Mouse (Mus musculus): ENCODE measurements around the gene Hmg20b. TPM values are rescaled to one million over a fixed set of nuclear protein-coding genes. Genes with fewer than 3 reads are reported as not detected.

Gene Hmg20b
- polyA plus RNA-seq, 1 experiment from 2014 or later, result 97.9 TPM

DNA sequence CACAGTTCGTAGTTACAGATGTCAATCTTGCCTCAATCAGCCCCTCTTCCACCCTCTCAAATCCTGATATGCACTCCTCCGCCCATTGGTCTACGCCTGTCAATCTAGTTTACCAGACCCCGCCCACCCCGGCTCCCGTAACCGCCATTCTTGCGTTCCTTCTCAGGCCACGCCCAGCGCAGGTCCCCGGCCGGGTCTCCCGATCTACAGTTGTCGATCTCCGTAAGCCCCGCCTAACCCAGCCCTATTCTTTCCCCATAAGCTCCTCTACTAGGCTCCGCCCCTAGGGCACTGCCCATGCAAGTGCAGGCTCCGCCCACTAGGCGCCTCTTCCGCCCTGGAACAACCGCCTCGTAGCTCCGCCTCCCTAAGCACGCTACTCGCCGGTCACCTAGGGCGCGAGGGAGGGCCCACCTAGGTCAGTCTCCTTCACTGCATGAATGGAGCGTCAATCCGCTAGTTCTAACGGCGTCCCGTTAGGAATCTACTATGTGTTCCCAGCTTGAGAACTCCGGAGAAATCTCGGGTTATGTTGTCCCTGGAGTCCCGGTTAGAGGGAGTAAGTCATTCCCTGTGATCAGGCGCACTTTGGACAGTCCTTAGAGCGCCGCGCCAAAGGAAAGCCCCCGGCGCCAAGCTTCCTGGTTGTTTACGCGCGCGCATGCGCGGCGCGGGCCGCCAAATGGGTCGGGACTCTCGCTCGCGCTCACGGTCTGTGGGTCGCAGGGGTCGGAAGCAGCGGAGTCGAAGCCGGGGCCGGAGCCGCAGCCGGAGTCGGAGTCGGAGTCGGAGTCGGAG lies 29.5 kb downstream of the Hmg20b start, which contains the start of gene Cactin:
Gene Cactin (plus strand): TSS at position 554 of the 798 bp plus-strand sequence.
- H3K27ac ChIP-seq (replicated peaks), result peak within 1 kb of the TSS; percentile 85
- WGBS, result under 1% methylated on average over 68 of the region's 68 CpGs
- H3K27me3 ChIP-seq, result peaks cover 11% of the 10 kb centered on the region; the same call in 1 of the 2 replicates
- peak within 1 kb of the TSS; percentile 81 for H3K9ac ChIP-seq (replicated peaks)
- peaks cover 65% of the 10 kb centered on the region for H3K36me3 ChIP-seq
- no peaks in the 10 kb centered on the region for H3K9me3 ChIP-seq
- H3K4me3 ChIP-seq, result peak within 1 kb of the TSS; percentile 96
- peaks cover 38% of the 10 kb centered on the region for H3K4me1 ChIP-seq
- peak; percentile 91 for ATAC-seq (ENCODE audit: low FRiP score, low read depth)
- peak within 1 kb of the TSS; percentile 70 for H3K4me2 ChIP-seq (replicated peaks)

DNA sequence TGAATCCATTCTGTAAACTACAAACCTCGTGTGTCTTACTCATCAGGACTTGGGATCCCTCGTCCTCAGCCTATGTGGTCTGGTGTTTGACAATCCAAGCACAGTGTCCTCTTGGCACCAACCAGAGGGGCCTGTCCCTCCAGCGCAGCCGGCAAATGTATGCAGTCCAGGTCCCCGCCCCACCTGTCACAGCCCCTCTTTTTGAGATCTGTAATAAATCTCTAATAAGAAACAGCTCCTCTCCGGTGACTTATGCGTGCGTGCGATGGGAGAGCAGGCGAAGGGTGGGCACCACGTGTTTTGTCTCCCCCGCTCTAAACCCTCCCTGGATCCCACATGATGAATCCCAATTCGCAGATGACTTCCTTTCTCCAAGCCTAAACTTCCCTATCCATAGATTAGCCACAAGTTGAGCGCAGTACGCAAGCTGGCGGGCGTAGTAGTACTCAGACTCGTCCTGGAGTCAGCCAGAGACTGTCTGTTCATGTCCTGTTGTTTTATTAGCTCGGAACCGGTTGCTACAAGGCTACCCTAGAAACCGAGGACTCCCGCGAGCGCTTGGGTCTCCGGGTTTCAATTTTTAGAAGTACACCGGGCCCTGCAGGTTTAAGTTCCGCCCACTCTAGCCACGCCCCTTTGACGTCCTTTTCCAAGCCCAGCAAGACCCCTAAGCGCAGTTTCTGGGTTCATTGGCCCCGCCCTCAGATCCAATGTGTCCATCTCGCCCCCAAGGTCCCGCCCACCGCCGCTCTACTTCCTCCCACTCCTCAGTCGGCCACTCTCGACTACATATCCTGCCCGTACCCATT lies 30.3 kb downstream of the Hmg20b start:
- H3K4me1 ChIP-seq, result peaks cover 38% of the 10 kb centered on the region
- no peaks in the 10 kb centered on the region for H3K9me3 ChIP-seq
- peak overlapping the region; percentile 85 for H3K27ac ChIP-seq (replicated peaks)
- peak overlapping the region; percentile 61 for H3K9ac ChIP-seq (replicated peaks)
- peak; percentile 1; the same call in 1 of the 2 replicates for ATAC-seq (ENCODE audit: low FRiP score, low read depth)
- WGBS, result 2% methylated on average over 38 of the region's 38 CpGs
- peaks cover 64% of the 10 kb centered on the region for H3K36me3 ChIP-seq
- peak overlapping the region; percentile 70 for H3K4me2 ChIP-seq (replicated peaks)
- H3K4me3 ChIP-seq, result peak overlapping the region; percentile 96
- H3K27me3 ChIP-seq, result peaks cover 11% of the 10 kb centered on the region

DNA sequence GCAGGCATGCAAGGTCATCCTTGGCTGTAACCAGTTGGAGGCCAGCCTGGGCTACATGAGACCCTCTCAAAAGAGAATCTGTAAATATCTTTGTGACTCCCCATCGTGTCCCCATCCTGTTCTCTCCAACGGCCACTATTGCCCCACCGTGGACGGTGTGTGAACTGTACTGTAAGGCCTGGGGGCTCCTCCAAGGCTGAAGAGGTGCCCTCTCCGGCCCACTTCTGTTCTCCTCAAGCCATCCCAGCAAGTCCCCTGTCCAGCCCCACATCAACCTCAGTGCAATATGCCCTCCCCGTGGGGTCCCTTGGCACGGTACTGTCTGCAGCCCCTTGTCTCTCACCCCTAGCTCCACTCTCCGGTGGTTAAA lies 31.0 kb downstream of the Hmg20b start:
- peak overlapping the region; percentile 70 for H3K4me2 ChIP-seq (replicated peaks)
- peaks cover 64% of the 10 kb centered on the region for H3K36me3 ChIP-seq
- no peak for ATAC-seq (ENCODE audit: low FRiP score, low read depth)
- no peaks in the 10 kb centered on the region for H3K9me3 ChIP-seq
- H3K4me1 ChIP-seq, result peaks cover 38% of the 10 kb centered on the region
- H3K27me3 ChIP-seq, result peaks cover 11% of the 10 kb centered on the region
- H3K27ac ChIP-seq (replicated peaks), result peak overlapping the region; percentile 85
- WGBS, result 38% methylated on average over 8 of the region's 8 CpGs
- H3K9ac ChIP-seq (replicated peaks), result peak overlapping the region; percentile 61
- H3K4me3 ChIP-seq, result peak overlapping the region; percentile 96

DNA sequence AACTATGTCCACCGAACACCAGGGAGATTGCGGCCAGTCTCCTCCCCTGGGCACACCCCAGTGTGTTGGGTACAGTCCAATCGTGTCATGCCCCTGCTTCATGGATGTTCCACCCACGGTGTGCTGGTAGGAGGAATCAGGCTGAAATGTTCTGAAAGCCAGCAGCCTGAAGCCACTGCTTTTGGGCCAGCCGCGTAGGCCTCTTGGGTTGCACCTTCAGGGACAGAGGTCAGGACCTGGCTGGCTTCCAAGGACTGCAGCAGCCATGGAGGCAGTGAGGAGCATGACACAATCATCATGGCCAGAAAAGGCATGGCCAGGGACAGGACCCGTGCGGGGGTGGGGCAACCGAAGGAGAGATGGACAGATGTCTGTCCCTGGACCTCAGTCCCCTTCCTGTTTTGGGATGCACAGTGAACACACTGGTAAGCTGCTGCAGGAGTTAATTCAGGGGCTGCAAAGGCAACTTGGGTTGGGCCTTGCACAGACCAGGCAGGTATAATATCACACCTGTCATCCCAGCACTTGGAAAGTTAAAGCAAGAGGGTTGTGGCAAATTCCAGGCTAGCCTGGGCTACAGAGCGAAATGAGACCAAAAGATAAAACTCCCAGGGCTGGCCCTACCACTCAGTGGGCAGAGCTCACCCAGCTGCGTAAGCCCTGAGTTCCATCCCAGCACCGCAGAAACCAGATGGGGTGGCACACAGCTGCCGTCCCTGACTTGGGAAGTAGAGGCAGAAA lies 31.5 kb downstream of the Hmg20b start:
- Histone ChIP-seq H3K27ac (replicated peaks) (no peak overlapping the region; the same call in 1 of the 2 replicates), H3K9ac (replicated peaks) (peak overlapping the region; percentile 61; the same call in 1 of the 2 replicates), H3K36me3 (peaks cover 64% of the 10 kb centered on the region), H3K9me3 (no peaks in the 10 kb centered on the region), H3K4me3 (peak overlapping the region; percentile 96; the same call in 1 of the 2 replicates), H3K27me3 (peaks cover 11% of the 10 kb centered on the region), H3K4me2 (replicated peaks) (peak overlapping the region; percentile 70), H3K4me1 (peaks cover 38% of the 10 kb centered on the region)
- no peak for ATAC-seq (ENCODE audit: low FRiP score, low read depth)
- WGBS, result 94% methylated on average over 13 of the region's 13 CpGs

DNA sequence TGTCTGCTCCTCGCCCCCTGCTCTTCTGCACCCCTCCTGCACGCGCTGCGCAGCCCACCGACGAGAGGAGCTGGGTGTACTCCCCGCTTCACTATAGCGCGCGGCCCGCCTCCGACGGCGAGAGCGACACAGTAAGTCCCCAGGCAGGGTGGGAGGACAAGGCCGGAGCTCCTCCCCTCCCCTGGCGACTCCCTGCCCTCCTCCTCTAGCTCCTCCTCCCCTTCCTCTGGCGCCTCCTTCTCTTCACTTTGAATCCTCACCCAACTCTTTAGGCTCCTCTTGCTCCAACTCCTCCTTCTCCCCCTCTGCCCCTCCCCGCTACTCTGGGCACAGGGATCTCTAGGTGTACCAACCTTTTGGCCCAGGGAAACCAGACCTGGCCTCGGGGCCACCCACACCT lies 33.0 kb downstream of the Hmg20b start:
- H3K36me3 ChIP-seq, result peaks cover 64% of the 10 kb centered on the region
- peak overlapping the region; percentile 46 for H3K9ac ChIP-seq (replicated peaks)
- H3K4me3 ChIP-seq, result no peak overlapping the region
- peak overlapping the region; percentile 29 for H3K4me2 ChIP-seq (replicated peaks)
- peaks cover 35% of the 10 kb centered on the region for H3K4me1 ChIP-seq
- no peak for ATAC-seq (ENCODE audit: low FRiP score, low read depth)
- no peaks in the 10 kb centered on the region for H3K9me3 ChIP-seq
- 12% methylated on average over 19 of the region's 20 CpGs for WGBS
- no peak overlapping the region for H3K27ac ChIP-seq (replicated peaks)
- H3K27me3 ChIP-seq, result peaks cover 11% of the 10 kb centered on the region

DNA sequence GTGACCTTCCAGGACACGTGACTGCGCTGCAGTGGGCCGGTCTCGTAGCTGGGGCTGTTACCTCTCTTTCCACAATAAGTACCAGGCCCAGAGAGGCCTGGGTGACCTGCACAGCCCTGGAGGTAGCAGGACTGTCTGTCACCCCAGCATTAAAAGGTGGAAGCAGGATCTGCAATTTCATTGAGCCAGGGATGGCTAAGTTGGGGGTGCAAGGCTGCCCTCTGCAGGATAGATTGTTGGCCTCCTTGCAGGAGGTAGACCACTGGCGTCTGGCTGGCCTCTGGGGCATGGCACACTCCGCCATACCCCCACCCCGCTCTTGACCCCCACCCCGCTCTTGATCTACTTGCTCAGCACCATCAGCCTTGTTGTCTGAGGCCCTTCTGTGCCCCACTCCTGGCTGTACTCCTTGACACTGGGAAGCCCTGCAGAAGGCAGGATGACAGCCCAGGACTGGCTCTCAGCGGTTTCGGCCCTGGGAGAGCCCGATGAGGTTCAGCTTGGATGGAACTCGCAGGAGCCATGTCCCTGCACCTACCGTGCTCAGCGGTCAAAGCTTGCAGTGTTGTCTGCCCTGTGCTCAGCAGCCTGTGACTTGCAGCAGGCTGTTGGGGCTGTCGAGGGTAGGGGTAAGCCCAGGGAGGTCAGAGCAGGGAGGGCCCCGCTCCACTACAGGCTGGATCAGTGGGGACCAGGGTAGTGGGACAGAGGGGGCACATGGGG lies 33.8 kb downstream of the Hmg20b start:
- H3K27ac ChIP-seq (replicated peaks), result 0 out of 2 replicates have a peak overlapping the region, but pooled peaks have one; percentile 3
- H3K4me1 ChIP-seq, result peaks cover 27% of the 10 kb centered on the region
- H3K9me3 ChIP-seq, result no peaks in the 10 kb centered on the region
- H3K9ac ChIP-seq (replicated peaks), result peak overlapping the region; percentile 46
- peaks cover 71% of the 10 kb centered on the region for H3K36me3 ChIP-seq
- ATAC-seq (ENCODE audit: low FRiP score, low read depth), result no peak
- peak overlapping the region; percentile 29 for H3K4me2 ChIP-seq (replicated peaks)
- no peak overlapping the region for H3K4me3 ChIP-seq
- WGBS, result 33% methylated on average over 15 of the region's 16 CpGs
- H3K27me3 ChIP-seq, result peaks cover 11% of the 10 kb centered on the region

DNA sequence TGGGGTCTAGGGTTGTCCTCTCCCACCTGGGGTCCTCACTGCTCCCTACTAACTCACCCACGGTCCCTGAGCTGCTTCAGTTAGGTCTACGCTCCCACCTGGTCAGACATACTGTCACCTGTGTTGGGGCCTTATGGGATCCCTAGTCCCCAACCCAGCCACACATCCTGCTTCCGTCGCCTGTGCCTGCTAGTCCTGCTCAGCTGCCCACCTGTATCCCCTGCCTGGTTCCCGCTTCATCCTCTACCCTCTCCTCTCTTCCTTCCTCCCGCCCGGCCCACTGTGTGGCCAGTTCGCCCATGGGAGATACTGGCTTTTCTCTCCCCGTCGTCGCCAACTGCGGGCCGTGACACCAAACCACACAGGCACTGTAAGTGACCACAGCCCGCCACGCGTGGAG lies 34.7 kb downstream of the Hmg20b start:
- no peaks in the 10 kb centered on the region for H3K9me3 ChIP-seq
- H3K4me2 ChIP-seq (replicated peaks), result no peak overlapping the region
- H3K4me1 ChIP-seq, result peaks cover 26% of the 10 kb centered on the region
- peaks cover 80% of the 10 kb centered on the region for H3K36me3 ChIP-seq
- H3K27me3 ChIP-seq, result peaks cover 11% of the 10 kb centered on the region
- no peak overlapping the region for H3K27ac ChIP-seq (replicated peaks)
- H3K4me3 ChIP-seq, result no peak overlapping the region
- H3K9ac ChIP-seq (replicated peaks), result no peak overlapping the region
- 88% methylated on average over 16 of the region's 16 CpGs for WGBS
- no peak for ATAC-seq (ENCODE audit: low FRiP score, low read depth)

DNA sequence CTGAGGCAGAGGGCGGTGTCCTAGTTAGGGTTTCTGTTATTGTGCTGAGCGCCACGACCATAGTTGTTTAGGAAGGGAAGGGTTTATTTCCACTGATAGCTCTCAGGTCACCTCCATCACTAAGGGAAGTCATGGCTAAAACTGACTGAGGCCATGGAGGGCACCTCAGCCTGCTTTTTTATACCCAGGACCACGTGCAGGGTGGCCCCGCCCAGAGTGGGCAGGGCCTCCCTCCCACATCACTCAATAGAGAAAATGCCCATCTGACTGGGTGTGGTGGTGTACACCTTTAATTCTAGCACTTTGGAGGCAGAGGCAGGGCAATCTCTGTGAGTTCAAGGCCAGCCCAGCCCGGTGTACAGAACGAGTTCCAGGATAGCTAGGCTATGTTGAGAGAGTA lies 36.1 kb downstream of the Hmg20b start:
- Histone ChIP-seq H3K27ac (replicated peaks) (no peak overlapping the region), H3K4me3 (no peak overlapping the region), H3K9ac (replicated peaks) (no peak overlapping the region), H3K4me1 (peaks cover 18% of the 10 kb centered on the region), H3K4me2 (replicated peaks) (no peak overlapping the region), H3K36me3 (peaks cover 94% of the 10 kb centered on the region), H3K9me3 (no peaks in the 10 kb centered on the region), H3K27me3 (peaks cover 11% of the 10 kb centered on the region)
- 81% methylated on average over 7 of the region's 7 CpGs for WGBS
- no peak for ATAC-seq (ENCODE audit: low FRiP score, low read depth)

DNA sequence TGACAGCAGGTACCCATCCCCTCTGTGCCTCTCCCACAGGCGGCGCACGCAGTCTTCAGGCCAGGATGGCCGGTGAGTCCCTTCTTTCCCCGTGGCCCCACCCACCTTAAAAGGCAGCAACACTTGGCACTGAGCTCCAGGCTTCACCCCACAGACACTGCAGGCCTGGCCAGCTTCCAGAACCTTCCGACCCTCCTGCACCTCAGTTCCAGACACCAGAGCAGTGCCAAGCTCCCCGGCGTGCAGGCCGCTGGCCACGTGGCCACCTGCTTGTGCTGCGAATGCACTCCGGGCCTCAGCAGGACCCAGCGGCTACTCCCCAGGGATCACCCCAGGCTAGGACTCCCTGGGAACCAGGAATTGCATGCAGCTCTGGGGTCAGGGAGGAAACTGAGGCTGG lies 36.7 kb downstream of the Hmg20b start:
- WGBS, result 96% methylated on average over 13 of the region's 13 CpGs
- no peak overlapping the region for H3K27ac ChIP-seq (replicated peaks)
- H3K4me2 ChIP-seq (replicated peaks), result no peak overlapping the region
- no peak for ATAC-seq (ENCODE audit: low FRiP score, low read depth)
- no peak overlapping the region for H3K4me3 ChIP-seq
- H3K9me3 ChIP-seq, result no peaks in the 10 kb centered on the region
- no peak overlapping the region for H3K9ac ChIP-seq (replicated peaks)
- H3K4me1 ChIP-seq, result peaks cover 12% of the 10 kb centered on the region
- peaks cover 98% of the 10 kb centered on the region for H3K36me3 ChIP-seq
- H3K27me3 ChIP-seq, result peaks cover 11% of the 10 kb centered on the region

DNA sequence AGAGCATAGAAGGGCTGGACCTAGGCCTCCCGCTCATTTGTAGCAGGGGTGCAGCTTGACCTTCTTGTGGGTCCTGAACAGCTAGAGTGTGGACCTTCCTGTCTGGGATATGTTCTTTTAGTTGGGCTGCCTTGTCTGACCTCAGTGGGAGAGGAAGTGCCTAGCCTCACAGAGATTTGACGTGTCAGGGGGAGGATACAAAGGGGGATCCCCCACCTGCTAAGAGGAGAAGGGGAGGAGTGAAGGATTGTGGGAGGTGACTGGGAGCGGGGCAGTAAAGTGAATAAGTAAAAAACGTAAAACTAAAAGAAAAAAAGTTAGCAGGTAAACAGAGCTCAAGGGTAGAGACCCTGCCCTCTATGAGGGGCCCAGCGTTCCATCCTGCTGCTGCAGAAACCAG lies 40.7 kb downstream of the Hmg20b start:
- ATAC-seq (ENCODE audit: low FRiP score, low read depth), result no peak
- WGBS, result 92% methylated on average over 5 of the region's 5 CpGs
- H3K9me3 ChIP-seq, result no peaks in the 10 kb centered on the region
- H3K9ac ChIP-seq (replicated peaks), result no peak overlapping the region
- no peak overlapping the region for H3K4me2 ChIP-seq (replicated peaks)
- H3K4me1 ChIP-seq, result 0 out of 2 replicates have a peak, but pooled peaks cover 2% of the 10 kb centered on the region
- no peaks in the 10 kb centered on the region for H3K27me3 ChIP-seq
- no peak overlapping the region for H3K27ac ChIP-seq (replicated peaks)
- H3K4me3 ChIP-seq, result no peak overlapping the region
- peaks cover 90% of the 10 kb centered on the region for H3K36me3 ChIP-seq
